Mouse (Mus musculus) midbrain, postnatal 0 days (tissue): ENCODE results near the gene Pllp. TPM values are rescaled to one million over a fixed set of nuclear protein-coding genes. Genes with fewer than 3 reads are reported as not detected.

ENCODE experiments used
- ATAC-seq: fragments of 200-750 bp; cut with Nextera tagmentation; 2 replicates; pipeline ENCODE4 v1.8.0; 2017; ENCODE audit warnings: moderate number of reproducible peaks, mild to moderate bottlenecking, moderate TSS enrichment, moderate library complexity; ENCODE audit not compliant: low FRiP score
- DNase-seq: peaks from one replicate; pipeline ENCODE4 v3.0.0-alpha.2; 2015; ENCODE audit warnings: low spot score
- H3K27ac ChIP-seq: fragments of 300-500 bp; sonication (generic); 2 replicates; pipeline ENCODE4 v1.5.1; 2014; ENCODE audit warnings: low read depth, mild to moderate bottlenecking, low read length, mixed read lengths
- H3K27me3 ChIP-seq: fragments of 300-500 bp; sonication (generic); 2 replicates; pipeline ENCODE4 v1.6.1; 2014; ENCODE audit warnings: low read length, control low read depth, mixed read lengths; ENCODE audit not compliant: insufficient read depth
- H3K36me3 ChIP-seq: fragments of 300-500 bp; sonication (generic); 2 replicates; pipeline ENCODE4 v1.6.1; 2014; ENCODE audit warnings: low read length, control low read depth, mixed read lengths; ENCODE audit not compliant: insufficient read depth
- H3K4me1 ChIP-seq: fragments of 300-500 bp; sonication (generic); 2 replicates; pipeline ENCODE4 v1.6.1; 2014; ENCODE audit warnings: mild to moderate bottlenecking, control low read depth, antibody characterized with exemption, low read length, mixed read lengths; ENCODE audit not compliant: insufficient read depth
- H3K4me2 ChIP-seq: fragments of 300-500 bp; sonication (generic); 2 replicates; pipeline ENCODE4 v1.6.1; 2014; ENCODE audit warnings: low read depth, mild to moderate bottlenecking, low read length, mixed read lengths; ENCODE audit not compliant: poor library complexity, severe bottlenecking
- H3K4me3 ChIP-seq: fragments of 300-500 bp; sonication (generic); 2 replicates; pipeline ENCODE4 v1.5.1; 2014; ENCODE audit warnings: low read depth, mild to moderate bottlenecking, low read length, moderate library complexity
- H3K9ac ChIP-seq: fragments of 300-500 bp; sonication (generic); replicated peaks from 2 replicates; pipeline ENCODE4 v1.6.1; 2014; ENCODE audit warnings: mild to moderate bottlenecking, low read length, moderate library complexity, mixed read lengths; ENCODE audit not compliant: poor library complexity, severe bottlenecking
- H3K9me3 ChIP-seq: fragments of 300-500 bp; sonication (generic); 2 replicates; pipeline ENCODE4 v1.6.1; 2016; ENCODE audit warnings: low read length, control low read depth
- CTCF ChIP-seq: IDR thresholded peaks from 2 replicates; pipeline ENCODE4 v1.5.1; 2016; ENCODE audit warnings: antibody characterized with exemption, mild to moderate bottlenecking
- WGBS: fragments of 180-500 bp; shearing (Covaris S2); extraction: QIAGEN DNeasy Blood & Tissue Kit; methylation state at CpG from one replicate; pipeline ENCODE4 v1.1.7; 2014; 5-methylcytosine and 5-hydroxymethylcytosine counted together
- polyA plus RNA-seq: library from polyadenylated mRNA; unstranded; fragments of >200 nt; fragmentation: Nextera tagmentation; extraction: Ambion mirVana; gene quantifications from 2 replicates; pipeline ENCODE4 v1.2.1, GENCODE M21; 2015
- total RNA-seq: library from RNA; depleted of rRNA; stranded (reverse); fragments of >200 nt; gene quantifications from 2 replicates; pipeline ENCODE4 v1.2.3, GENCODE M21; 2014; rRNA removed

The Pllp gene
- total RNA-seq (8.4 and 9.8 TPM in 2 replicates), polyA plus RNA-seq (8.6 and 10.5 TPM in 2 replicates)

DNA sequence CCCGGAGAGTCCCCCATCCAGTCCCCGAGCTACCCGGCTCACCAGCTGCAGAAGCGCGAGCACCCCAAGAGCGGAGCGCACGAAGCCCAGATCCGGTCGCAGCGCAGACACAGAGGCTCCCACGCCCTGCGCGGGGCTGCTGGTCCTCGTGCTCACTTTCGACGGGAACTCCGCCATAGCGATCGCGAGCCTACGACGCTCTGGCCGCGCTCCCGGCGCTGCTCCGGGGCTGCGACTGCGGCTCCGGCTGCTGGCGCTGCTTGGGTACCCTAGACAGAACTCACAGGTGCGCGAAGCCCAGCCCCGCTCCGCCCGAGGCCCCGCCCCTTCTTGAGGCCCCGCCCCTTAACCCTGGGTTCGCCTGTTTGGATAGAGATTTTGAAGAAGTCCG lies at the start of gene Pllp:
Gene Pllp (minus strand): TSS at position 285 of the 391 bp plus-strand sequence.
- H3K27ac ChIP-seq: no peak within 1 kb of the TSS
- no peaks in the 10 kb centered on the region for H3K4me1 ChIP-seq
- peaks cover 36% of the 10 kb centered on the region for H3K27me3 ChIP-seq
- H3K36me3 ChIP-seq: no peaks in the 10 kb centered on the region
- H3K9ac ChIP-seq: peak within 1 kb of the TSS; percentile 46
- H3K9me3 ChIP-seq: no peaks in the 10 kb centered on the region
- no peak for TF ChIP-seq CTCF
- H3K4me3 ChIP-seq: peak within 1 kb of the TSS; percentile 45
- peak within 1 kb of the TSS; percentile 64 for H3K4me2 ChIP-seq
- ATAC-seq (peak; percentile 65), DNase-seq (peak; percentile 45)
- WGBS: under 1% methylated on average over 41 of the region's 41 CpGs

DNA sequence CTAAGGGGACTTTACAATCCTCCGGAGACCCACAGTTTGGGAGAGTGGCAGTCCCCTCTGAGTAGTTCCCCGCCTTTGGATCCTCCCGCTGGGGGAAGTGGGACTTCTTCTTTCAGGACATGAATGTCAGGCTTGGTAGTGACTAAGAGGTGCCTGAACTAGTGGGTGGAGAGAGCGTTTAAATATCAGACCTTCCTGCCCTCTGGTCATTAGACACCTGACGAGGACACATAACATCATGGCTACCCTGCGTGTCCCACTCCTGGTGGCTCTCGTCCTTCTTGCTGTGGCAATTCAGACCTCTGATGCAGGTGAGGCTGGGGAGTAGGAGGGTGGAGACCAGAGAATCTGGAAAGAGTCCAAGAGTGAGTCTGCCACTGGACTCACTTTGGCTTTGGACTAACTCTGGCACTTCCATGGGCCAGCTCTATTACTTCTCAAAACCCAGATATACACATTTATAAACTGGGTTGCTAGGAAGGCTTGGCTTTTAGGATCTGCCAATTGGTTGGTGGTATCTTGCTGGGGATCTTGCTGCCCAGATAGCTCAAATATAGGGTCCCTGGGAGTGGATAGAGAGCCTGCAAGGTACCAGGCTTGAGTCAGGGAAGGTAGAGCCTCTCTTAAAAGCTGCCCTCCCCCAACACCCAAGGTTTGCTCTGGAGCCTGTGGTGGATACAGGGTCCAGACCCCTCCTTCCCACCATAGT lies 49.6 kb upstream of the Pllp start, which contains the start of gene Ccl22:
Gene Ccl22 (plus strand): TSS at position 115 of the 709 bp plus-strand sequence.
- Histone ChIP-seq H3K4me2 (no peak within 1 kb of the TSS), H3K36me3 (no peaks in the 10 kb centered on the region), H3K9me3 (no peaks in the 10 kb centered on the region), H3K27me3 (no peaks in the 10 kb centered on the region), H3K4me3 (no peak within 1 kb of the TSS), H3K4me1 (no peaks in the 10 kb centered on the region), H3K9ac (no peak within 1 kb of the TSS), H3K27ac (no peak within 1 kb of the TSS)
- no peak for DNase-seq
- no peak for ATAC-seq
- WGBS: 91% methylated on average over 7 of the region's 7 CpGs
- TF ChIP-seq CTCF: no peak

DNA sequence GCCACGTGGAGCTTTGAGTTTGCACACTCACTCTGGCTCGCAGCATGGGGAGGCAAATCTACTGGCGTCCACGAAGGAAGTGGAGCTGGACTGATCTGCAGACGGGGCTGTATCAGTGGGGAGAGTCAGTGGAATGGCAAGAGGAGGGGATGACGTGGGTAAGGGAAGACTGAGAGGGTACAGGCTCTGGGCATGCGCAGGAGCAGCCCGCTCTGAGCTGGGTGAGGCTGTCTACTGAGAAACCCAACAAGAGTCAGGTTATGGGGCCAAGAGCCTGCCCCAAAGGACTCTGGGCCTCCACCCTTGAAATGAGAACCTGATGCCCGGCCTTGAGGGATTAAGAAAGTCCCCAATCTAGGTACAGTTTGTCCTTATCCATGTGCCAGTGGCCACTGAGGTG lies 48.9 kb upstream of the Pllp start:
- ATAC-seq (no peak), DNase-seq (no peak)
- Histone ChIP-seq H3K36me3 (no peaks in the 10 kb centered on the region), H3K9ac (no peak overlapping the region), H3K27ac (no peak overlapping the region), H3K4me2 (no peak overlapping the region), H3K4me1 (no peaks in the 10 kb centered on the region), H3K27me3 (no peaks in the 10 kb centered on the region), H3K4me3 (no peak overlapping the region), H3K9me3 (no peaks in the 10 kb centered on the region)
- no peak for TF ChIP-seq CTCF
- WGBS: 83% methylated on average over 9 of the region's 9 CpGs

GRCm38 (mm10) chr8:94744484-94744883 lies 48.4 kb upstream of the Pllp start:
- no peak for TF ChIP-seq CTCF
- Histone ChIP-seq H3K27ac (no peak overlapping the region), H3K9ac (no peak overlapping the region), H3K4me3 (no peak overlapping the region), H3K4me2 (no peak overlapping the region), H3K36me3 (no peaks in the 10 kb centered on the region), H3K27me3 (no peaks in the 10 kb centered on the region), H3K9me3 (no peaks in the 10 kb centered on the region), H3K4me1 (no peaks in the 10 kb centered on the region)
- no peak for ATAC-seq
- WGBS: 95% methylated on average over 5 of the region's 5 CpGs
- DNase-seq: no peak

GRCm38 (mm10) chr8:94741726-94742125 lies 45.6 kb upstream of the Pllp start:
- Histone ChIP-seq H3K4me1 (no peaks in the 10 kb centered on the region), H3K27ac (no peak overlapping the region), H3K4me3 (no peak overlapping the region), H3K9me3 (no peaks in the 10 kb centered on the region), H3K4me2 (no peak overlapping the region), H3K27me3 (no peaks in the 10 kb centered on the region), H3K36me3 (no peaks in the 10 kb centered on the region), H3K9ac (no peak overlapping the region)
- no peak for ATAC-seq
- TF ChIP-seq CTCF: no peak
- no peak for DNase-seq
- WGBS: 98% methylated on average over 4 of the region's 4 CpGs

GRCm38 (mm10) chr8:94740591-94740990 lies 44.5 kb upstream of the Pllp start:
- no peak for TF ChIP-seq CTCF

More at GRCm38 (mm10) chr8:94740591-94740990, 44.5 kb upstream of the Pllp start:
- Histone ChIP-seq H3K27ac (no peak overlapping the region), H3K27me3 (no peaks in the 10 kb centered on the region), H3K9me3 (no peaks in the 10 kb centered on the region), H3K4me1 (no peaks in the 10 kb centered on the region), H3K4me2 (no peak overlapping the region), H3K36me3 (no peaks in the 10 kb centered on the region), H3K4me3 (no peak overlapping the region), H3K9ac (no peak overlapping the region)
- ATAC-seq (no peak), DNase-seq (no peak)
- 87% methylated on average over 3 of the region's 3 CpGs for WGBS
